Mouse (Mus musculus): ENCODE measurements around the gene Slc7a5. TPM values are rescaled to one million over a fixed set of nuclear protein-coding genes. Genes with fewer than 3 reads are reported as not detected.

Slc7a5 gene
- polyA plus RNA-seq (2021; fragmentation: Nextera tagmentation) = 2.2 and 20.7 TPM in 2 replicates
- long read RNA-seq, experiment 1, partial matches to known transcripts = 0 of 8 reads
- long read RNA-seq, experiment 1, other reads (novel, unspliced or antisense) = 4 of 8 reads
- long read RNA-seq, experiment 2, partial matches to known transcripts = 0 of 10 reads
- long read RNA-seq, experiment 2, other reads (novel, unspliced or antisense) = 10 of 10 reads

DNA sequence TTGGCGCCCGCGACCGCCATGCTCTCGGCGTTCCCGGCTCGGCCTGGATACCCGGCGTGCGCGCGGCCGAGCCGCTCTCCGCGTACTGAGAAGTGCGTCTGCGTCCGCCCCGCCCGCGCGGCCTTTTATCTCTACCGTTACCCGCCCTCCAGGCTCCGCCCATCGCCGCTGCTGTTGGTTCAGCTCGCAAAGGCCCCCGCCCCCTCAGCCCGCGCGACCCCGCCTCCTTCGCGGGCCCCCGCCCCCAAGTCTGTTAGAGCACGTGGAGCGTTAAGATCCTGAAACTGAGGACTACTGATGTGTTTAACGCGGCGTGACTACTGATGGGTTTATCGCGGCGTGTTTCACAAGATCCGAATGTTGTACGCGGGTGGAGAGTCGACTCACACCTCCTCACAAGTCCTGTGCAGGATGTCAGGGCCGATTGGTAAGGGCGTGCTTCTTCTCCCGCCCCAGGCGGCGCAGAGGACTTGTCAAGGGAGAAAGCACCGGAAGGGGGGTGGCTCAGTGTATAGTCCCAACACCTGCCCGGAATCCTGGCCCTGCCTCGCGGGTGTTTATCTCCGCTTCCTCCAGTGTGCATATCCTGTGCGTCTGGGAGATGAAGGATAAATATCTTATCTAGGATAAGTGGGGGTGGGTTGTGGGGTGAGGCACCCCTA is at the start of gene Slc7a5:
TSS of gene Slc7a5 (minus strand) at position 108 of the 662 bp plus-strand sequence.

DNA sequence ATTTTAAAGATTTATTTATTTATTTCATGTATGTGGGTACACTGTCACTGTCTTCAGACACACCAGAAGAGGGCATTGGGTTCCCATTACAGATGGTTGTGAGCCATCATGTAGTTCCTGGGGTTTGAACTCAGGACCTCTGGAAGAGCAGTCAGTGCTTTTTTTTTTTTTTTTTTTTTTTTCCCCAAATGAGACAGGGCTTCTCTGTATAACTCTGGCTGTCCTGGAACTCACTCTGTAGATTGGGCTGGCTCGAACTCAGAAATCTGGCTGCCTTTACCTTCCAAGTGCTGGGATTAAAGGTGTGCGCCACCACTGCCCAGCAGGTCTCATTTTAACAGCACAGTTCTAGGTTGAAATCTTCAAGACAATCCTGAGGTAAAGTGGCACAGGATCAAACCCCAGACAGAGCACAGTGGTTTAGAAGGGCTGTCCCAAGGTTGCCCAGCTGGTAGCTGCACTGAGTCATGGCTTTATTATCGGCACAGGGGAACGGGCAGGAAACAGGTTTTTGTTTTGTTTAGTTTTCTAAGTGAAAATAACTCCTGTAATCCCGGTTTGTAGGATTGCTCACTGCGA is 41.8 kb upstream of the Slc7a5 start, which contains the start of gene Banp:
TSS of gene Banp (plus strand) at position 529 of the 579 bp plus-strand sequence.

DNA sequence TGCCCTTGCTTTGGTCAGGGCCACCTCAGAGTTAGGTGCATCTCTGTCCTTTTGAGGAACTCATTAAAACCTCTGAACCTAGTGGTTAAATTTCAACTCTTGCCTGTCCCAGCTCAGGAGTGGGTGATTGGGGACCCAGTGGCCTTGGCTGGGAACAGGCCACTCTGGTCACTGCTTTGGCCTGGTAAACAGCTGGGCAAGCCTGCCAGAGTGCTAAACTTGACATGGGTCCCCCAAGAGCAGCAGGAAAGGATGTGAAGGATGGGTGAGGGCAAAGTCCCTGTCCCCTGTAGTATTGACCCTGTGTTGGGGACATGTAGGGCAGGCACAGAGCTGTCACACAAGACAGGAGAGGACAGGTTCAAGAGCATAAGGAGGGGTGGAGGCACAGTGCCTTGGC is 37.3 kb upstream of the Slc7a5 start, which contains the start of gene Car5a:
TSS of gene Car5a (minus strand) at position 74 of the 400 bp plus-strand sequence.

Other genes starting within 250 kb of the Slc7a5 start
- 296 and 376 TPM in 2 replicates for gene Jph3, start 178.1 kb downstream of the Slc7a5 start, polyA plus RNA-seq (2021; fragmentation: Nextera tagmentation)
- gene Klhdc4, start 78.1 kb downstream of the Slc7a5 start, polyA plus RNA-seq (2021; fragmentation: Nextera tagmentation) = 13.9 and 15.7 TPM in 2 replicates
- gene Car5a, start 37.2 kb upstream of the Slc7a5 start, polyA plus RNA-seq (2021; fragmentation: Nextera tagmentation) = 0.51 and 1.1 TPM in 2 replicates
- gene Banp, start 42.1 kb upstream of the Slc7a5 start, polyA plus RNA-seq (2021; fragmentation: Nextera tagmentation) = 22.8 and 29.4 TPM in 2 replicates